Comparison of ENCODE assay signal across 32 mouse cellular contexts in the genomic region with DNA sequence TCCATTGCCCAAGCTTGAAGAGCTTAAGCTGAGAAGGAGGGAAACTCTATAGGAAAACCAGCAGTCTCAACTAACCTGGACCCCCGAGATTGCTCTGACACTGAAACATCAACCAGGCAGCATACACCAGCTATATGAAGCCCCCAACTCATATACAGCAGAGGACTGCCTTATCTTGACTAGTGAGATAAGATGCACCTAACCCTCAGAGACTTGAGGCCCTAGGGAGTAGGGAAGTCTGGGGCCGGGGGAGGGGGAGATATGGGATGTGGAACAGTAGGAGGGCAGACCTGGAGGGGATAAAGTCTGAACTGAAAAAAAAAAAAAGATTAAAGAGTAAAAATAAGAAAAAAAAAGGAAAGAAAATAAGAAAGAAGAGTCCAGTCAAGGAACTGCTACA.
"Had no signal": no experiment of that assay in that cellular context is flagged by ENCODE, and none has a peak within 500 bp of the region (broad histone marks: within the 10 kb centered on the region; RNA-seq: fewer than 3 reads in every experiment).

No protein-coding gene starts in this region.

- H3K9ac ChIP-seq: limb, embryonic 12.5 days; limb, embryonic 13.5 days; limb, embryonic 15.5 days; liver, embryonic 12.5 days; liver, embryonic 13.5 days; liver, embryonic 14.5 days; liver, embryonic 15.5 days; liver, postnatal 0 days; lung, embryonic 14.5 days; lung, embryonic 15.5 days; midbrain, embryonic 12.5 days; midbrain, embryonic 13.5 days; midbrain, embryonic 15.5 days; neural tube, embryonic 12.5 days had no signal

- H3K9me3 ChIP-seq: limb, embryonic 10.5 days; limb, embryonic 12.5 days; limb, embryonic 13.5 days; limb, embryonic 15.5 days; liver, embryonic 12.5 days; liver, embryonic 13.5 days; liver, embryonic 15.5 days; lung, embryonic 15.5 days; midbrain, embryonic 10.5 days; midbrain, embryonic 12.5 days; midbrain, embryonic 13.5 days; midbrain, embryonic 15.5 days; neural tube, embryonic 12.5 days had no signal

- DNase-seq: left cerebral cortex, postnatal 4 days; liver; liver, embryonic 13.5 days; liver, postnatal 0 days; lung, adult 18-20 months; lung, adult 2 months; lung, embryonic 14.5 days; lung, postnatal 10 days; lung, postnatal 14 days; lung, postnatal 36 days; lung, postnatal 4 days; midbrain, embryonic 14.5 days had no signal

- H3K27me3 ChIP-seq: limb, embryonic 12.5 days; limb, embryonic 13.5 days; limb, embryonic 15.5 days; liver, embryonic 12.5 days; liver, embryonic 13.5 days; liver, embryonic 15.5 days; lung, embryonic 15.5 days; megakaryocyte, embryonic 14.5 days; midbrain, embryonic 12.5 days; midbrain, embryonic 13.5 days; midbrain, embryonic 15.5 days; neural tube, embryonic 12.5 days had no signal

- ATAC-seq: liver, embryonic 12.5 days; liver, postnatal 0 days; lung, postnatal 0 days; midbrain, embryonic 13.5 days; midbrain, embryonic 15.5 days; midbrain, embryonic 16.5 days had no signal

- H3K4me3 ChIP-seq: limb, embryonic 10.5 days; limb, embryonic 12.5 days; limb, embryonic 13.5 days; limb, embryonic 15.5 days; liver, embryonic 12.5 days; liver, embryonic 13.5 days; liver, embryonic 15.5 days; lung, embryonic 15.5 days; megakaryocyte, embryonic 14.5 days; midbrain, embryonic 10.5 days; midbrain, embryonic 12.5 days; midbrain, embryonic 13.5 days; midbrain, embryonic 15.5 days; myocyte; neural tube, embryonic 12.5 days had no signal

- H3K27ac ChIP-seq: limb, embryonic 10.5 days; limb, embryonic 12.5 days; limb, embryonic 13.5 days; limb, embryonic 15.5 days; liver, embryonic 12.5 days; liver, embryonic 13.5 days; liver, embryonic 14.5 days; liver, embryonic 15.5 days; lung, embryonic 15.5 days; macrophage; midbrain, embryonic 10.5 days; midbrain, embryonic 12.5 days; midbrain, embryonic 13.5 days; midbrain, embryonic 15.5 days; neural tube, embryonic 12.5 days had no signal

- H3K36me3 ChIP-seq: limb, embryonic 10.5 days; limb, embryonic 12.5 days; limb, embryonic 13.5 days; limb, embryonic 15.5 days; liver, embryonic 12.5 days; liver, embryonic 13.5 days; liver, embryonic 15.5 days; lung, embryonic 15.5 days; midbrain, embryonic 10.5 days; midbrain, embryonic 12.5 days; midbrain, embryonic 13.5 days; midbrain, embryonic 15.5 days; neural tube, embryonic 12.5 days had no signal

- H3K4me2 ChIP-seq: limb, embryonic 12.5 days; limb, embryonic 13.5 days; limb, embryonic 15.5 days; liver, embryonic 11.5 days; liver, embryonic 12.5 days; liver, embryonic 13.5 days; liver, embryonic 15.5 days; lung, embryonic 14.5 days; lung, embryonic 15.5 days; midbrain, embryonic 11.5 days; midbrain, embryonic 12.5 days; midbrain, embryonic 13.5 days; midbrain, embryonic 15.5 days; neural tube, embryonic 12.5 days had no signal

- H3K4me1 ChIP-seq: limb, embryonic 10.5 days; limb, embryonic 12.5 days; limb, embryonic 13.5 days; limb, embryonic 15.5 days; liver, embryonic 12.5 days; liver, embryonic 13.5 days; liver, embryonic 15.5 days; lung, embryonic 15.5 days; megakaryocyte, embryonic 14.5 days; midbrain, embryonic 10.5 days; midbrain, embryonic 12.5 days; midbrain, embryonic 13.5 days; midbrain, embryonic 15.5 days; neural tube, embryonic 12.5 days had no signal
